Mouse (Mus musculus) limb, embryonic 14.5 days (tissue): ENCODE data around the gene Olfr1368. TPM values are rescaled to one million over a fixed set of nuclear protein-coding genes. Genes with fewer than 3 reads are reported as not detected.
"Not testable (repeated sequence)": the region's sequence is repeated elsewhere in the genome, so short reads cannot be mapped to it uniquely, and the experiment has no call there.

Experiments
- ATAC-seq: fragments of 200-750 bp; cut with Nextera tagmentation; 2 replicates; pipeline ENCODE4 v1.8.0; 2017; ENCODE audit warnings: low read depth, moderate number of reproducible peaks, moderate TSS enrichment; ENCODE audit not compliant: low FRiP score
- DNase-seq: peaks from one replicate; pipeline ENCODE4 v3.0.0-alpha.2; 2015; ENCODE audit warnings: low spot score
- H3K27ac ChIP-seq: fragments of 300-500 bp; sonication (generic); replicated peaks from 2 replicates; pipeline ENCODE4 v1.5.1; 2014; ENCODE audit warnings: low read depth, mild to moderate bottlenecking, low read length, moderate library complexity, mixed read lengths
- H3K27me3 ChIP-seq: fragments of 300-500 bp; sonication (generic); 2 replicates; pipeline ENCODE4 v1.6.1; 2014; ENCODE audit warnings: low read length, mixed read lengths; ENCODE audit not compliant: control insufficient read depth, insufficient read depth
- H3K36me3 ChIP-seq: fragments of 300-500 bp; sonication (generic); 2 replicates; pipeline ENCODE4 v1.6.1; 2014; ENCODE audit warnings: mild to moderate bottlenecking, low read length, moderate library complexity, mixed read lengths; ENCODE audit not compliant: control insufficient read depth, insufficient read depth
- H3K4me1 ChIP-seq: fragments of 300-500 bp; sonication (generic); 2 replicates; pipeline ENCODE4 v1.6.1; 2014; ENCODE audit warnings: antibody characterized with exemption, low read length, mixed read lengths; ENCODE audit not compliant: control insufficient read depth, insufficient read depth
- H3K4me2 ChIP-seq: fragments of 300-500 bp; sonication (generic); replicated peaks from 2 replicates; pipeline ENCODE4 v1.6.1; 2014; ENCODE audit warnings: low read depth, mild to moderate bottlenecking, low read length, moderate library complexity; ENCODE audit not compliant: severe bottlenecking
- H3K4me3 ChIP-seq: fragments of 300-500 bp; sonication (generic); replicated peaks from 2 replicates; pipeline ENCODE4 v1.5.1; 2014; ENCODE audit warnings: low read length
- H3K9ac ChIP-seq: fragments of 300-500 bp; sonication (generic); 2 replicates; pipeline ENCODE4 v1.6.1; 2014; ENCODE audit warnings: mild to moderate bottlenecking, low read depth, low read length, moderate library complexity; ENCODE audit not compliant: severe bottlenecking
- H3K9me3 ChIP-seq: fragments of 300-500 bp; sonication (generic); 2 replicates; pipeline ENCODE4 v1.6.1; 2016; ENCODE audit warnings: low read length; ENCODE audit not compliant: control insufficient read depth
- POLR2A ChIP-seq: fragments of 200-500 bp; IDR thresholded peaks from 2 replicates; pipeline ENCODE4 v1.8.0; 2012; ENCODE audit warnings: inconsistent platforms, mild to moderate bottlenecking, moderate library complexity, borderline replicate concordance; ENCODE audit not compliant: insufficient read depth, insufficient read length; ENCODE audit errors: extremely low read depth
- WGBS: fragments of 180-500 bp; shearing (Covaris S2); extraction: QIAGEN DNeasy Blood & Tissue Kit; methylation state at CpG from one replicate; pipeline ENCODE4 v1.1.7; 2014; 5-methylcytosine and 5-hydroxymethylcytosine counted together
- polyA plus RNA-seq, 2 experiments: library from polyadenylated mRNA; depleted of rRNA in 1 of 2; stranded (reverse) in 1 of 2; unstranded in 1 of 2; fragments of >200 nt; fragmentation: Nextera tagmentation in 1 of 2; extraction: Ambion mirVana in 1 of 2; gene quantifications; 2 replicates each; pipeline versions ENCODE4 v1.2.1 to v1.2.3; 2012 to 2014

The Olfr1368 gene
- polyA plus RNA-seq, 2 experiments = not detected

DNA sequence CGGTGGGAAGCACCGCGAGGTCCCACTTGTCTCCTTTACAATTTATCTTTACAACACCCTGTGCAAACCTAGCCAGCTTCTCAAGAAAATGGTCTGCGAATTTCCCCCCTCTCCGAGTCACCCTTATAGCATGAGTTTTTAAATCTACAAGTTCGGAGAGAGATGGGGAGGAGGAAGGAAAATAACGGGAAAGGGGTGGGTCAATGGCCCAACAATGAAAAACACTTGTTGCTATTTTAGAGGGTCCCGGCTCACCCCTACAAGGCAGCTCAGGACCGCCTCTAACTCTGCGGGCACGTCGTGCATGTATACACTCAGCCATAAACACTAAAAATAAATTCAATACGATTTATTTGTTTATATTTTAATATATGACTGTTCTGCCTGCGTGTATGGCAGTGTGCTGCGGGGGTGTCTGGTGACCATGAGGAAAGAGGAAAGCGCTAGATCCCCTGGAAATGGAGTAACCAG, 14.4 kb upstream of the Olfr1368 start:
- peak overlapping the region; percentile 68 for H3K4me3 ChIP-seq
- peak; percentile 2; the same call in 1 of the 2 replicates for ATAC-seq
- no peaks in the 10 kb centered on the region for H3K27me3 ChIP-seq
- no peaks in the 10 kb centered on the region for H3K36me3 ChIP-seq
- no peaks in the 10 kb centered on the region for H3K4me1 ChIP-seq
- H3K9ac ChIP-seq = peak overlapping the region; percentile 40
- H3K9me3 ChIP-seq = no peaks in the 10 kb centered on the region
- no peak overlapping the region for H3K27ac ChIP-seq
- TF ChIP-seq POLR2A = no peak
- peak overlapping the region; percentile 98 for H3K4me2 ChIP-seq
- DNase-seq = peak; percentile 28
- WGBS = 0% methylated on average over 16 of the region's 16 CpGs

DNA sequence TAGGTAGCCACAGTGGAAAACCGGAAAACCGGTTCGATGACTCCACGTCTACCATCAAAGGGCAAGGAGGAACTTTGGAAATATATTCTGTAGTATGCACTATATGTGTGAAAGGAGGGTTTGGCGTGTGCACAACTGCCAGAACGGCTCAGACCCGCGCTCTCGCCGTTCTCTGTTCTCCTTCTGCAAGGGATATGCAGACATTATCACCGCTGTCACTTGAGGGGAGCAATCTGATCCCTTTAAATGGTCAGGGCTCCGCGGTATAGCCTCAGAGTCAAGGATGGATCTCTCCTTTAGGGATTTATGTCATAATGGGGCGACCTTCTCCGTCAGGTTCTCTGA, 13.8 kb upstream of the Olfr1368 start:
- H3K4me2 ChIP-seq = peak overlapping the region; percentile 98
- no peak overlapping the region for H3K27ac ChIP-seq
- H3K27me3 ChIP-seq = no peaks in the 10 kb centered on the region
- no peaks in the 10 kb centered on the region for H3K9me3 ChIP-seq
- 0% methylated on average over 15 of the region's 15 CpGs for WGBS
- H3K36me3 ChIP-seq = no peaks in the 10 kb centered on the region
- H3K9ac ChIP-seq = peak overlapping the region; percentile 40
- H3K4me1 ChIP-seq = no peaks in the 10 kb centered on the region
- ATAC-seq (no peak), DNase-seq (no peak)
- H3K4me3 ChIP-seq = peak overlapping the region; percentile 68
- no peak for TF ChIP-seq POLR2A

DNA sequence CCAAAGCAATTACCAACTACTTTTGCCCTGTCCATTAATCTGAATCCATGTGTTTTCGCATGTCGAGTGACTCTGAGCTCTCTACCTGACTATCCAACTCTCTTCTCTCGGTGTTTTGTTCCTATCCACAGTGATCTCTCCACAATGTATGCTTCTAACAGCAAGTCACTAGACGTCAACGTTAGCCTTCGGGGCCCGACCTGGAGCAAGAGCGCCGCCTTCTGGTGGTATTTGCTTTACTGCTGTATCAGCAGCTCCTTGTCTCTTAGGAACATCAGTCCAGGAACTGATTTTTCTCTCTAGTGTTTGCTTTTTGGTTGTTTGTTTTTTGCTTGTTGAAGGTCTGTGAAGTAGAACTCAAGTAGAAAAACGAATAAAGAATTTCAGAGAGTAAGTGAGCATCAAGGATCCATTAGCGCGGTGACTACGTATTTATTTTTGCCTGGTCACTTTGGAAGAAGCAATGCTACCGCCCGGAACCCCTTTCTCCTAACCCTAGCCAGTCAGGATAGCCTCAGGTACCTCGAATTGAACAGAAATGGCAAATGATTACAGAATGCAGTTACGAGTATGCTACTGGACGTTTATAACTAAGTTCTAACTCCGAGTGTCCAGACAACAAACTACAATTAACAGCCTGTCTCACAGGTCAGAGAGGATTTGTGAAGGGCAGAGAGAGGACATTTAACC, 13.3 kb upstream of the Olfr1368 start:
- DNase-seq (peak; percentile 90), ATAC-seq (no peak)
- no peak for TF ChIP-seq POLR2A
- no peak overlapping the region for H3K27ac ChIP-seq
- H3K4me3 ChIP-seq = peak overlapping the region; percentile 68
- no peaks in the 10 kb centered on the region for H3K4me1 ChIP-seq
- H3K4me2 ChIP-seq = peak overlapping the region; percentile 98
- H3K27me3 ChIP-seq = no peaks in the 10 kb centered on the region
- no peaks in the 10 kb centered on the region for H3K36me3 ChIP-seq
- H3K9me3 ChIP-seq = no peaks in the 10 kb centered on the region
- H3K9ac ChIP-seq = peak overlapping the region; percentile 40; the same call in 1 of the 2 replicates
- WGBS = under 1% methylated on average over 19 of the region's 19 CpGs

DNA sequence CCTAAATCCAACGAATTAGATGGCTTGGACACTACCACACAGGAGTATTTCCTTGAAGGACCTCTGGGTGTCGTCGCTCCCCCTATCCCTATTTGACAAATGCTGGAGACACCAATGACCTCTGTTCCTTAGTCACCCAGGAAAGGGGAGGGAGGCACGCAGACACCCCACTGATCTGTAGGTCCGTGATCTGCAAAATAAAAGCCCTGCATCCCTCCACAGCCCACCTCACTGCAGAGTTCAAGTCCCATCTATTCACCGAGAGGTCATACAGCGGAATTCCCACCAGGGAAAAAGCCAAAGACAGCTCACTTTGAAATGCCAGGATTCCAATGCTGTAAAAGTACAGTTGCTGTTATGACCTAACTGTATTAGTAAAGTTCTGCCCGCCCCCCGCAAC, 12.4 kb upstream of the Olfr1368 start:
- Histone ChIP-seq H3K9ac (no peak overlapping the region), H3K36me3 (no peaks in the 10 kb centered on the region)
- no peak for TF ChIP-seq POLR2A

DNA sequence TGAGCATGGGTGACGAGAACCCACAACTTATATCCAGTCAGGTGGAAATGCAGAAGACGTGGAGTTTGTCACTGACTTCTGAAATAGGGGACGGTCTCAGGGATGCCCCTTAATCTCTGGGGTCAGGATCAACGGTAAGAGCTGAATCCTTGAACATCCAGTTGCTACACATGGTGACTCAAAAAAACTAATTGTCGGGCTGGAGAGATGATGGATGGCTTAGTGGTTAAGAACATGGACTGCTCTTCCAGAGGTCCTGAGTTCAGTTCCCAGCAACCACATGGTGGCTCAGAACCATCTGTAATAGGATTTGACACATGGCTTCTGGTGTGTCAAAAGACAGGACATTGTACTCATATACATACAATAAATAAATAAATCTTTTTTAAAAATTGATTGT, 10.2 kb upstream of the Olfr1368 start:
- ATAC-seq = no peak
- no peak overlapping the region for H3K27ac ChIP-seq
- H3K9me3 ChIP-seq = no peaks in the 10 kb centered on the region
- no peaks in the 10 kb centered on the region for H3K27me3 ChIP-seq
- WGBS = 85% methylated on average over 5 of the region's 5 CpGs
- no peak for TF ChIP-seq POLR2A
- H3K4me1 ChIP-seq = no peaks in the 10 kb centered on the region
- H3K9ac ChIP-seq = no peak overlapping the region
- DNase-seq = no peak
- no peaks in the 10 kb centered on the region for H3K36me3 ChIP-seq
- H3K4me2 ChIP-seq = no peak overlapping the region
- H3K4me3 ChIP-seq = no peak overlapping the region

More for the DNA sequence above, 12.4 kb upstream of the Olfr1368 start:
- 7% methylated on average over 9 of the region's 9 CpGs for WGBS
- Histone ChIP-seq H3K9me3 (no peaks in the 10 kb centered on the region), H3K4me3 (peak overlapping the region; percentile 68; the same call in 1 of the 2 replicates), H3K27ac (no peak overlapping the region), H3K4me1 (no peaks in the 10 kb centered on the region), H3K4me2 (peak overlapping the region; percentile 98), H3K27me3 (no peaks in the 10 kb centered on the region)
- no peak for ATAC-seq
- no peak for DNase-seq

GRCm38 (mm10) chr13:21142421-21142820, 3.2 kb downstream of the Olfr1368 start:
- no peak for DNase-seq
- no peaks in the 10 kb centered on the region for H3K27me3 ChIP-seq

GRCm38 (mm10) chr13:21129339-21129738, 16.3 kb downstream of the Olfr1368 start, which contains the start of gene Olfr263:
Gene Olfr263, plus strand, starts transcription at chr13:21129639.
- not testable (repeated sequence) for H3K4me3 ChIP-seq, H3K9ac ChIP-seq, H3K9me3 ChIP-seq, H3K27ac ChIP-seq, H3K4me2 ChIP-seq, H3K27me3 ChIP-seq, DNase-seq, H3K36me3 ChIP-seq, ATAC-seq, H3K4me1 ChIP-seq
- 76% methylated on average over 3 of the region's 3 CpGs for WGBS

More at GRCm38 (mm10) chr13:21142421-21142820, 3.2 kb downstream of the Olfr1368 start:
- no peak overlapping the region for H3K4me2 ChIP-seq
- H3K9ac ChIP-seq = no peak overlapping the region
- no peak overlapping the region for H3K27ac ChIP-seq
- ATAC-seq = no peak
- no peaks in the 10 kb centered on the region for H3K9me3 ChIP-seq
- H3K4me3 ChIP-seq = no peak overlapping the region
- no peaks in the 10 kb centered on the region for H3K4me1 ChIP-seq
- H3K36me3 ChIP-seq = no peaks in the 10 kb centered on the region
- TF ChIP-seq POLR2A = no peak
- 43% methylated on average over 8 of the region's 8 CpGs for WGBS
